Mouse (Mus musculus): ENCODE measurements around the gene Crkl. TPM values are rescaled to one million over a fixed set of nuclear protein-coding genes. Genes with fewer than 3 reads are reported as not detected.

The Crkl gene
- polyA plus RNA-seq, 1 experiment from 2014 or later, result 104 TPM

- H3K27ac ChIP-seq (ENCODE audit: low read length), result peak within 1 kb of the TSS; percentile 99
- peak within 1 kb of the TSS; percentile 77 for H3K4me3 ChIP-seq (replicated peaks; ENCODE audit: low read length)
- peaks cover 16% of the 10 kb centered on the region for H3K4me1 ChIP-seq (replicated peaks; ENCODE audit: control insufficient read depth, insufficient read depth, low read length)
- H3K27me3 ChIP-seq (replicated peaks; ENCODE audit: control insufficient read depth, insufficient read depth, low read length), result no peaks in the 10 kb centered on the region
- peak within 1 kb of the TSS; percentile 85 for H3K4me2 ChIP-seq (ENCODE audit: low read length)
- peak; percentile 98 for ATAC-seq
- H3K9ac ChIP-seq (replicated peaks; ENCODE audit: low read depth, low read length), result peak within 1 kb of the TSS; percentile 83
- WGBS, result under 1% methylated on average over 67 of the region's 67 CpGs
- peaks cover 15% of the 10 kb centered on the region for H3K36me3 ChIP-seq (ENCODE audit: control insufficient read depth, insufficient read depth)
- no peaks in the 10 kb centered on the region for H3K9me3 ChIP-seq (ENCODE audit: control insufficient read depth, low read length)
Observed at GRCm38 (mm10) chr16:17530640-17531288, 79.0 kb downstream of the Crkl start, which contains the start of gene Thap7. TSS of gene Thap7 (minus strand) at chr16:17531136.

GRCm38 (mm10) chr16:17532271-17532670 lies 80.5 kb downstream of the Crkl start:
- Histone ChIP-seq H3K36me3 (ENCODE audit: control insufficient read depth, insufficient read depth) (peaks cover 3% of the 10 kb centered on the region; the same call in 1 of the 2 replicates), H3K27me3 (replicated peaks; ENCODE audit: control insufficient read depth, insufficient read depth, low read length) (no peaks in the 10 kb centered on the region), H3K4me3 (replicated peaks; ENCODE audit: low read length) (no peak overlapping the region), H3K4me1 (replicated peaks; ENCODE audit: control insufficient read depth, insufficient read depth, low read length) (peaks cover 16% of the 10 kb centered on the region), H3K27ac (ENCODE audit: low read length) (no peak overlapping the region), H3K4me2 (ENCODE audit: low read length) (no peak overlapping the region), H3K9ac (replicated peaks; ENCODE audit: low read depth, low read length) (no peak overlapping the region), H3K9me3 (ENCODE audit: control insufficient read depth, low read length) (no peaks in the 10 kb centered on the region)
- 68% methylated on average over 4 of the region's 4 CpGs for WGBS
- ATAC-seq, result no peak

- 74% methylated on average over 14 of the region's 14 CpGs for WGBS
- Histone ChIP-seq H3K4me2 (ENCODE audit: low read length) (no peak overlapping the region), H3K27ac (ENCODE audit: low read length) (no peak overlapping the region), H3K9ac (replicated peaks; ENCODE audit: low read depth, low read length) (no peak overlapping the region), H3K36me3 (ENCODE audit: control insufficient read depth, insufficient read depth) (0 out of 2 replicates have a peak, but pooled peaks cover 2% of the 10 kb centered on the region), H3K27me3 (replicated peaks; ENCODE audit: control insufficient read depth, insufficient read depth, low read length) (no peaks in the 10 kb centered on the region), H3K4me3 (replicated peaks; ENCODE audit: low read length) (no peak overlapping the region), H3K9me3 (ENCODE audit: control insufficient read depth, low read length) (no peaks in the 10 kb centered on the region), H3K4me1 (replicated peaks; ENCODE audit: control insufficient read depth, insufficient read depth, low read length) (peaks cover 16% of the 10 kb centered on the region)
- no peak for ATAC-seq
Observed at GRCm38 (mm10) chr16:17532676-17533329, 81.0 kb downstream of the Crkl start.

- ATAC-seq, result no peak
- WGBS, result 95% methylated on average over 3 of the region's 3 CpGs
Observed at GRCm38 (mm10) chr16:17536584-17536983, 84.8 kb downstream of the Crkl start.

More at GRCm38 (mm10) chr16:17536584-17536983, 84.8 kb downstream of the Crkl start:
- no peak overlapping the region for H3K4me3 ChIP-seq (replicated peaks; ENCODE audit: low read length)
- H3K27me3 ChIP-seq (replicated peaks; ENCODE audit: control insufficient read depth, insufficient read depth, low read length), result no peaks in the 10 kb centered on the region; the same call in 1 of the 2 replicates
- H3K9me3 ChIP-seq (ENCODE audit: control insufficient read depth, low read length), result no peaks in the 10 kb centered on the region
- no peaks in the 10 kb centered on the region for H3K36me3 ChIP-seq (ENCODE audit: control insufficient read depth, insufficient read depth)
- peaks cover 5% of the 10 kb centered on the region for H3K4me1 ChIP-seq (replicated peaks; ENCODE audit: control insufficient read depth, insufficient read depth, low read length)
- no peak overlapping the region for H3K9ac ChIP-seq (replicated peaks; ENCODE audit: low read depth, low read length)
- no peak overlapping the region for H3K4me2 ChIP-seq (ENCODE audit: low read length)
- H3K27ac ChIP-seq (ENCODE audit: low read length), result no peak overlapping the region

Other genes with a start within 250 kb of the Crkl start
- gene Ube2l3, start 249.3 kb upstream of the Crkl start, polyA plus RNA-seq (2015; fragmentation: Nextera tagmentation; extraction: Ambion mirVana), result 298 and 325 TPM in 2 replicates
- 1.8 and 2.3 TPM in 2 replicates for gene Rimbp3, start 243.4 kb upstream of the Crkl start, polyA plus RNA-seq (2015; fragmentation: Nextera tagmentation; extraction: Ambion mirVana)
- 7.1 and 9.4 TPM in 2 replicates for gene Hic2, start 218.4 kb upstream of the Crkl start, polyA plus RNA-seq (2015; fragmentation: Nextera tagmentation; extraction: Ambion mirVana)
- 23.0 and 43.0 TPM in 2 replicates for gene Tmem191c, start 175.9 kb upstream of the Crkl start, polyA plus RNA-seq (2015; fragmentation: Nextera tagmentation; extraction: Ambion mirVana)
- 1.4 and 2.1 TPM in 2 replicates for gene Serpind1, start 120.6 kb upstream of the Crkl start, polyA plus RNA-seq (2015; fragmentation: Nextera tagmentation; extraction: Ambion mirVana)
- gene Snap29, start 46.0 kb upstream of the Crkl start, polyA plus RNA-seq (2015; fragmentation: Nextera tagmentation; extraction: Ambion mirVana), result 25.4 and 31.8 TPM in 2 replicates
- gene Pi4ka, start 45.7 kb upstream of the Crkl start, polyA plus RNA-seq (2015; fragmentation: Nextera tagmentation; extraction: Ambion mirVana), result 67.4 and 70.4 TPM in 2 replicates
- 9.5 and 12.6 TPM in 2 replicates for gene Aifm3, start 37.6 kb downstream of the Crkl start, polyA plus RNA-seq (2015; fragmentation: Nextera tagmentation; extraction: Ambion mirVana)
- 130 and 150 TPM in 2 replicates for gene Lztr1, start 56.7 kb downstream of the Crkl start, polyA plus RNA-seq (2015; fragmentation: Nextera tagmentation; extraction: Ambion mirVana)
- 66.3 and 66.5 TPM in 2 replicates for gene Thap7, start 79.1 kb downstream of the Crkl start, polyA plus RNA-seq (2015; fragmentation: Nextera tagmentation; extraction: Ambion mirVana)
- 0.38 and 1.0 TPM in 2 replicates for gene Lrrc74b, start 109.3 kb downstream of the Crkl start, polyA plus RNA-seq (2015; fragmentation: Nextera tagmentation; extraction: Ambion mirVana)
- 1.5 and 1.6 TPM in 2 replicates for gene P2rx6, start 109.9 kb downstream of the Crkl start, polyA plus RNA-seq (2015; fragmentation: Nextera tagmentation; extraction: Ambion mirVana)
- gene Slc7a4, start 131.2 kb downstream of the Crkl start, polyA plus RNA-seq (2015; fragmentation: Nextera tagmentation; extraction: Ambion mirVana), result 35.0 and 44.5 TPM in 2 replicates
- gene Smpd4, start 167.4 kb downstream of the Crkl start, polyA plus RNA-seq (2015; fragmentation: Nextera tagmentation; extraction: Ambion mirVana), result 33.4 and 38.3 TPM in 2 replicates
- 5.5 and 7.7 TPM in 2 replicates for gene Ccdc74a, start 194.5 kb downstream of the Crkl start, polyA plus RNA-seq (2015; fragmentation: Nextera tagmentation; extraction: Ambion mirVana)

Measured in forebrain, embryonic 16.5 days (tissue).